Mouse (Mus musculus): ENCODE measurements around the gene Plcb3.

The Plcb3 gene

GRCm38 (mm10) chr19:6937541-6938465 is 38.5 kb downstream of the Plcb3 start:
- no peak for DNase-seq

- no peak for DNase-seq
These were observed 40.0 kb downstream of the Plcb3 start for GRCm38 (mm10) chr19:6936299-6936698.

- DNase-seq: no peak
These were observed 41.9 kb downstream of the Plcb3 start, which contains the start of gene Kcnk4 for GRCm38 (mm10) chr19:6934195-6934977. Gene Kcnk4, minus strand, starts transcription at chr19:6934515.

DNA sequence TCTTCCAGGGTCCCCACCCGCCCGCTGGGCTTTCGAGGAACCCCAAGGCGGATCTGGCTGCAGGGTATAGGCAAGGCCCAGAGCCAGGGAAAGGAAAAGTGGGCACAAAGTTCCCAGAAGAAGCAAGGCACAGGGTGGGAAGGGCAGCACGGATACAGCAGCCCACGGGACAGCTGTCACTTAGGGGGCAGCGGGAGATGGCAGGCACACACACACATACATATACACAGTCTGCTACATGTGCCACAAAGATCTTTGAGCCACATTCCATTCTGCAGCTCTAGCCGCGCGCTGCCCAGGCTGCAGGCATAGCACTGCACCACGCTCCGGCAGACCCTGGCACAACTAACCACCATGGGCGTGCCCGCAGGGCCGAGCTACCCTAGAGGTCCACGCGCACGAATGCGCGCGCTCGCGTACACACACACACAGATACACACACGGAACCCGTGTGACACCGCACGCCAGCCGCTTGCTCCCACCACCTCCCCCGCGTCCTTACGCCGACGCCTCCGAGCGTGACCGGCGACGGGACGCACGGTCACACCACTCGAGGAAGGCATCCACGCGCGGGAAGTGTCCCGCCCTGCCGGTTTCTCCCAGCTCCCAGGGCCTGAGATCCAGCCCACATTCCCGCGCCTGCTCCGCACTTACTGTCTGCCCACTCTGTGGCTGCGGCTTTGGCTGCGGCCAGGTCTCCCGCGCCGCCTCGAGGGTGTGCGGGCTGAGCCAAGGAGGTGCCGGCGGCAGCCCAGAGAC is 42.7 kb downstream of the Plcb3 start:
- peak; percentile 67 for DNase-seq

GRCm38 (mm10) chr19:6933102-6933435 is 43.2 kb downstream of the Plcb3 start:
- no peak for DNase-seq

DNA sequence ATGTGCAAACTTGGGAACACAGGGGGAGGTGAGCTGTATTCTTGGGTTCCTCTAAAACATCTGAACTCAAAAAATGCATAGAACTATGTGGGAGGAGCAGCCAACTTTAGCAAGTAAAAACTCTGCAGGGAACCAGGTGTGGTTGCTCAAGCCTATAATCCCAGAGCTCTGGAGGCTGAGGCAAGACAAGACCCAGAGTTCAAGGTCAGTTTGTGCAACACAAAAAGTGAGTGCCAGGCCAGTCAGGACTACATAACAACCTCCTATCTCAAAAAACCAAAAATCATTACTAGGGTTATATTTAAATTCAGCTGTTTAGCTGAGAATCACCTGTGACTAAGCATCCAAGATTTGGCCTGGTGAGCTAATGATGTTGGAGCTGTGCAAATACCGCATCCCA is 44.3 kb downstream of the Plcb3 start:
- no peak for DNase-seq

DNA sequence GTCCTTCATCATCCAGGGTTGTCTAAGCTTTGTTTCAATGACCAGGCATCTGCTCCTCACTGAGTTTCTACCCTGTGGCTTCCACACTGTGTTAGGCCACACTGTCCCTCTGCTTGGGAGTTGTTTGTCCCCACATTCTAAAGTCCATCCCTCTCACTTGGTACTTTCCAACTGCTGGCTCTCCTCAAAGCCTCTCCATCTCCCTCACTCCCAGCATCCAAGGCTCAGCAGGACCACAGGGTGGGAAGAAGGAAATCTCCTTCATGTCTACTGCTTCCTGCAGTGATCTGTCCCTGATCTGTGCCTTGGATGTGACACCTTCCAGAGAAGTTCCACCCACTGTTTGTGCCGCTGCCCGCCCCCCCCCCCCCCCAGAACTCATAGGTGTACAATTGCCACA is 45.3 kb downstream of the Plcb3 start:
- no peak for DNase-seq

- no peak for DNase-seq
These were observed 48.2 kb downstream of the Plcb3 start for GRCm38 (mm10) chr19:6928080-6928479.

- peak; percentile 68 for DNase-seq
These were observed 49.6 kb downstream of the Plcb3 start for GRCm38 (mm10) chr19:6926559-6927255.

GRCm38 (mm10) chr19:6925611-6926329 is 50.5 kb downstream of the Plcb3 start:
- DNase-seq: no peak

- DNase-seq: no peak
These were observed 51.0 kb downstream of the Plcb3 start, which contains the start of gene Catsperz for GRCm38 (mm10) chr19:6925307-6925573. Gene Catsperz, minus strand, starts transcription at chr19:6925380.

GRCm38 (mm10) chr19:6924461-6925306 is 51.6 kb downstream of the Plcb3 start:
- peak; percentile 82 for DNase-seq

- no peak for DNase-seq
These were observed 53.2 kb downstream of the Plcb3 start for GRCm38 (mm10) chr19:6922901-6923735.

DNA sequence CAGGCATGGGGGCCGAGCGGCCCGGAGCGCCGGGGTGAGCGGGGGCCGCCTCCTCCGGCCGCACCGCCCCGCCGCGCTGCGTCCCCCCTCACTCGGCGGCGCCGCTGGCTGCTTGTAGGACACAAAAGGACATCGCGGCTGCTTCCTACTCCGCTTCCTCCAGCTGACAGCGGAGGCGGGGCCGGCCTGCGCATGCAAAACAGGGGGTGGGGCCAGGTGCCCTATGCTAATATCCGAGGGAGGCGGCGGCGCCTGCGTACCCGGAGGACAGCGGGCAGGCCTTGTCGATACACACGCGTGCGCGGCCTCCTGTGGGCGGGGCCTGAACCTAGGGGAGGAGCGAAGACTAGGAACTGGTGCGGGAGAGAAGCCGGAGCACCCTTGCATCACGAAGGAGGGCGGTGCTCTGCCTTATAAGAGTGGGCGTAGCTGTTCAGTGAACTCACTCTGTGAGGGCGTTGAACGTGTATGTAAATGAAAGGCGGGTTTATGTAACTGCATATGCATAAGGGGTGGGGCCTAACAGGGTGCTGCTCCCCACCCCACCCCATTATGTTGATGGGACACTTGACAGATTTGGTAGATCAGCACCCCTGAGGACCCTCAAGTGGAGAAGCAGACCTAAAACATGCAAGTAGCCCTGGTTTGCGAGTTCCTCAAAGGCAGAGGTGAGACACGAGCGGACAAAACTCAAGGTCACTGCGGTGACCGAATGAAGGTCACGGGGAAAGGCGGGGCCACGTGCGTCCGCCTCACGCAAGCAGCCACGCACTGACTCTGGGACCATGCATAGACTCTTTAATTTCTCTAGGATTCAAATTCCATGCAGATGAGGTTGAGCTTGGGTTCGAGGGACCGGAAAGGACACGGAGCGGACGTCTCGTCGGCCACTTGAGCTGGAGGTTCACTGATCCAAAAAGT is 54.4 kb downstream of the Plcb3 start, which contains the start of gene Esrra:
Esrra (minus strand) TSS at position 167 of the 921 bp plus-strand sequence.
- peak; percentile 99 for DNase-seq

DNA sequence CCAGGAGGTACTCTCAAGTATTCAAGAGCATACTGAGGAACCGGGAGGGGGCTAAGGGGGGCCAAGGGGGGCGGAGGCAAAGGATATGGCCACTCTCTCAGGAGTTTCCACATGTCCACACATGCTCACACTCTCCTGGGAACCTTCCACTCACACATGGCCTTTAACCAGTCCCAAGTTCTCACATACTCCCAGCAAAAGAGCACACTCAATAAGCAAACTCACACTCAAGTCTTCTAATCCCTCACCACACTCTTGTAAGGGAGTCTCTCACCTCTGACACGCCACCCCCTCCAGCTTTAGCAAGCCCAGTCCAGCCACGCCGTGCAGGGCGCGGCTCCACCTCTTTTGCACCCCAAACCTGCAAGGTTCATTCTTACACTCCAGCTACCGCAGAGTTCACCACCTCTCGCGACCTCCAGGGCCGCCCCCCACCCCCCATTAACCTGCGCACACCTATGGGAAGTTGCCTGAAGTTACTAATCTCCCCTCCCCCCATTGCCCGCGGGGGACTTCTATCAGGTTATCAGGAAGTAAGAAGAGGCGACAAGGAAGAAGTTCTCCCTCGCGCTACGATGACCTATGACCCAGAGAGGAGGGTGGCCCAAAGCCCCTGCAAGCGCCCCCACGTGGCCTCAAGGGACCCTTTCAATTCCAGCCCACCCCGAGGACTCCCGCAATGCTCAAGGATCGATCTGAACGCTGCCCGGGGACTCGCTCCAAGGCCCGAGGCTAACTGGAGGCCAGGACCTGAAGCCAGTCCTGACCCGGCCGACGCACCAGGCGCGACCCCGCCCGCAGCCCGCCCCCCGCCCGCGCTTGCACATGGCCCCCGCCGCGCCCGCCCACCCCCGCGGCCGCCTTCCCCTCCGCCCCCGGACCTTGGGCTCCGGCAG is 55.3 kb downstream of the Plcb3 start:
- DNase-seq: peak; percentile 70

- peak; percentile 67 for DNase-seq
These were observed 56.2 kb downstream of the Plcb3 start for GRCm38 (mm10) chr19:6919876-6920740.

DNA sequence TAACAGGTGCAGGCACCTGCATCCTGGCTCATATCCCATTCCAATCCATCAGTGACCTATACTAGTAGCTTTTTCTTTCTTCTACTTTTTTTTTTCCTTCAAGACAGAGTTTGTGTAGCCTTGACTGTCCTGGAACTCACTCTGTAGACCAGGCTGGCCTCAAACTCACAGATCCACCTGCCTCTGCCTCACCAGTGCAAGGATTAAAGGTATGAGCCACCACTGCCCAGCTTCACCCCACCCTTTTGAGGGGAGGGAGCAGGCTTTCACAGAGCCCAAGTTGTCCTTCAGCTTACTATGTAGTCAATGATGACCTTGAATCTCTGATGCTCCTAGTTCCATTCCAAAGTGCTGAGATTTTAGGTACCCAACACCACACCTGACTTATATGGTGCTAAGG is 56.8 kb downstream of the Plcb3 start:
- DNase-seq: no peak

Measured in retina, postnatal 1 day (tissue).